Mouse (Mus musculus): Measurements from ENCODE around the gene Aff2.

Gene Aff2

GRCm38 (mm10) chrX:69360238-69361054 lies at the start of gene Aff2:
TSS of gene Aff2 (plus strand) at chrX:69360294.
- DNase-seq (ENCODE audit: extremely low spot score, low read depth, low spot score), result no peak

- DNase-seq (ENCODE audit: extremely low spot score, low read depth, low spot score), result no peak
Observed at GRCm38 (mm10) chrX:69337296-69337695, 22.8 kb upstream of the Aff2 start.

GRCm38 (mm10) chrX:69355621-69356020 lies 4.5 kb upstream of the Aff2 start:
- DNase-seq (ENCODE audit: extremely low spot score, low read depth, low spot score), result no peak

- DNase-seq (ENCODE audit: extremely low spot score, low read depth, low spot score), result no peak
Observed at GRCm38 (mm10) chrX:69359360-69359759, 734 bp upstream of the Aff2 start.

GRCm38 (mm10) chrX:69359885-69360237 lies 233 bp upstream of the Aff2 start:
- no peak for DNase-seq (ENCODE audit: extremely low spot score, low read depth, low spot score)

GRCm38 (mm10) chrX:69361055-69361558 lies 1.0 kb downstream of the Aff2 start:
- no peak for DNase-seq (ENCODE audit: extremely low spot score, low read depth, low spot score)

- no peak for DNase-seq (ENCODE audit: extremely low spot score, low read depth, low spot score)
Observed at GRCm38 (mm10) chrX:69364198-69364597, 4.1 kb downstream of the Aff2 start.

- DNase-seq (ENCODE audit: extremely low spot score, low read depth, low spot score), result no peak
Observed at GRCm38 (mm10) chrX:69373341-69373740, 13.2 kb downstream of the Aff2 start.

GRCm38 (mm10) chrX:69389738-69390137 lies 29.6 kb downstream of the Aff2 start:
- no peak for DNase-seq (ENCODE audit: extremely low spot score, low read depth, low spot score)

- no peak for DNase-seq (ENCODE audit: extremely low spot score, low read depth, low spot score)
Observed at GRCm38 (mm10) chrX:69415043-69415442, 54.9 kb downstream of the Aff2 start.

GRCm38 (mm10) chrX:69438422-69438821 lies 78.3 kb downstream of the Aff2 start:
- DNase-seq (ENCODE audit: extremely low spot score, low read depth, low spot score), result no peak

- DNase-seq (ENCODE audit: extremely low spot score, low read depth, low spot score), result no peak
Observed at GRCm38 (mm10) chrX:69441937-69442336, 81.8 kb downstream of the Aff2 start.

- DNase-seq (ENCODE audit: extremely low spot score, low read depth, low spot score), result no peak
Observed at GRCm38 (mm10) chrX:69460896-69461295, 100.8 kb downstream of the Aff2 start.

- DNase-seq (ENCODE audit: extremely low spot score, low read depth, low spot score), result no peak
Observed at GRCm38 (mm10) chrX:69502061-69502460, 142.0 kb downstream of the Aff2 start.

- DNase-seq (ENCODE audit: extremely low spot score, low read depth, low spot score), result no peak
Observed at GRCm38 (mm10) chrX:69518040-69518575, 158.0 kb downstream of the Aff2 start.

- DNase-seq (ENCODE audit: extremely low spot score, low read depth, low spot score), result no peak
Observed at GRCm38 (mm10) chrX:69540811-69541210, 180.7 kb downstream of the Aff2 start.

- DNase-seq (ENCODE audit: extremely low spot score, low read depth, low spot score), result no peak
Observed at GRCm38 (mm10) chrX:69579903-69580459, 219.9 kb downstream of the Aff2 start.

GRCm38 (mm10) chrX:69608793-69609192 lies 248.7 kb downstream of the Aff2 start:
- no peak for DNase-seq (ENCODE audit: extremely low spot score, low read depth, low spot score)

- no peak for DNase-seq (ENCODE audit: extremely low spot score, low read depth, low spot score)
Observed at GRCm38 (mm10) chrX:69663038-69663437, 302.9 kb downstream of the Aff2 start.

GRCm38 (mm10) chrX:69666145-69666677 lies 306.1 kb downstream of the Aff2 start:
- DNase-seq (ENCODE audit: extremely low spot score, low read depth, low spot score), result no peak

- no peak for DNase-seq (ENCODE audit: extremely low spot score, low read depth, low spot score)
Observed at GRCm38 (mm10) chrX:69675691-69676090, 315.6 kb downstream of the Aff2 start.

GRCm38 (mm10) chrX:69698840-69699239 lies 338.7 kb downstream of the Aff2 start:
- no peak for DNase-seq (ENCODE audit: extremely low spot score, low read depth, low spot score)

Data from hindlimb bud, embryonic 11.5 days (tissue).